Mouse (Mus musculus) limb, embryonic 13.5 days (tissue): Measurements from ENCODE around the gene Galc. TPM values are rescaled to one million over a fixed set of nuclear protein-coding genes. Genes with fewer than 3 reads are reported as not detected.
A peak's percentile ranks its signal among the peaks of the same experiment; 100 is the strongest.

Source experiments
- ATAC-seq: fragments of 200-750 bp; cut with Nextera tagmentation; 2 replicates; pipeline ENCODE4 v1.8.0; 2017; ENCODE audit warnings: low read depth, moderate number of reproducible peaks, moderate TSS enrichment; ENCODE audit not compliant: low FRiP score
- H3K27ac ChIP-seq: fragments of 300-500 bp; sonication (generic); 2 replicates; pipeline ENCODE4 v1.5.1; 2015; ENCODE audit warnings: inconsistent platforms, mild to moderate bottlenecking, moderate library complexity
- H3K27me3 ChIP-seq: fragments of 300-500 bp; sonication (generic); 2 replicates; pipeline ENCODE4 v1.6.1; 2015; ENCODE audit warnings: mild to moderate bottlenecking, inconsistent platforms
- H3K36me3 ChIP-seq: fragments of 300-500 bp; sonication (generic); 2 replicates; pipeline ENCODE4 v1.6.1; 2015; ENCODE audit warnings: inconsistent platforms, mild to moderate bottlenecking, moderate library complexity
- H3K4me1 ChIP-seq: fragments of 300-500 bp; sonication (generic); 2 replicates; pipeline ENCODE4 v1.6.1; 2015; ENCODE audit warnings: inconsistent platforms
- H3K4me2 ChIP-seq: fragments of 300-500 bp; sonication (generic); replicated peaks from 2 replicates; pipeline ENCODE4 v1.6.1; 2015; ENCODE audit warnings: inconsistent platforms, mild to moderate bottlenecking, moderate library complexity
- H3K4me3 ChIP-seq: fragments of 300-500 bp; sonication (generic); 2 replicates; pipeline ENCODE4 v1.5.1; 2015; ENCODE audit warnings: moderate library complexity, mild to moderate bottlenecking, inconsistent platforms
- H3K9ac ChIP-seq: fragments of 300-500 bp; sonication (generic); 2 replicates; pipeline ENCODE4 v1.6.1; 2015; ENCODE audit warnings: mild to moderate bottlenecking, inconsistent platforms
- H3K9me3 ChIP-seq: fragments of 300-500 bp; sonication (generic); 2 replicates; pipeline ENCODE4 v1.6.1; 2016; ENCODE audit warnings: inconsistent platforms
- WGBS: fragments of 180-500 bp; shearing (Covaris S2); methylation state at CpG from one replicate; pipeline ENCODE4 v1.1.7; 2015; 5-methylcytosine and 5-hydroxymethylcytosine counted together
- polyA plus RNA-seq: library from polyadenylated mRNA; unstranded; fragments of >200 nt; fragmentation: Nextera tagmentation; extraction: Ambion mirVana; gene quantifications from 2 replicates; pipeline ENCODE4 v1.2.1, GENCODE M21; 2015

Gene Galc
- polyA plus RNA-seq, 1 experiment from 2014 or later: 8.6 TPM

DNA sequence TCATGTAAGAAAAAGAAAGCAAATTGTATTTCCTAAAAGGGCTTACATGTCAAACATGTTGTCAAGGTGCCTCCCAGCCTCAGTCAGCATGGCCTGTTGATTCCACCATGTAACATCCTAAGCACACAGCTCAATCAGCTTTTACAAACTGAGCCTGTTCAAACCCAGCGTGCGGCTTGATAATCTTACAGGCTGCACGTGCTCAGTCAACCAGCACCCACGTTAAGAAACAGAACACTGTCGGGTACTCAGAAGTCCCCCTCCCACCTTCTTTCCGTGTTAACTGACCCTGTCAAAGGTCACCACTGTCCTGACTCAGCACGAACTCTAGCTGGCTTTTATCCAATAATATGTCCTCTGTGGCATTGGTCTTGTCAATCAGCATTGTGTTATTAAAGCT is 13.2 kb upstream of the Galc start:
- H3K4me3 ChIP-seq: no peak overlapping the region
- no peak overlapping the region for H3K27ac ChIP-seq
- 74% methylated on average over 7 of the region's 7 CpGs for WGBS
- no peak for ATAC-seq
- H3K4me2 ChIP-seq: no peak overlapping the region
- no peak overlapping the region for H3K9ac ChIP-seq
- H3K36me3 ChIP-seq: no peaks in the 10 kb centered on the region
- no peaks in the 10 kb centered on the region for H3K9me3 ChIP-seq
- peaks cover 6% of the 10 kb centered on the region; the same call in 1 of the 2 replicates for H3K4me1 ChIP-seq
- no peaks in the 10 kb centered on the region for H3K27me3 ChIP-seq

GRCm38 (mm10) chr12:98270810-98271566 is 11.7 kb upstream of the Galc start:
- H3K9me3 ChIP-seq: no peaks in the 10 kb centered on the region
- H3K36me3 ChIP-seq: no peaks in the 10 kb centered on the region
- 61% methylated on average over 12 of the region's 12 CpGs for WGBS
- H3K4me1 ChIP-seq: peaks cover 6% of the 10 kb centered on the region; the same call in 1 of the 2 replicates
- H3K9ac ChIP-seq: no peak overlapping the region
- no peak for ATAC-seq
- H3K27ac ChIP-seq: no peak overlapping the region
- H3K27me3 ChIP-seq: no peaks in the 10 kb centered on the region
- no peak overlapping the region for H3K4me2 ChIP-seq
- no peak overlapping the region for H3K4me3 ChIP-seq

DNA sequence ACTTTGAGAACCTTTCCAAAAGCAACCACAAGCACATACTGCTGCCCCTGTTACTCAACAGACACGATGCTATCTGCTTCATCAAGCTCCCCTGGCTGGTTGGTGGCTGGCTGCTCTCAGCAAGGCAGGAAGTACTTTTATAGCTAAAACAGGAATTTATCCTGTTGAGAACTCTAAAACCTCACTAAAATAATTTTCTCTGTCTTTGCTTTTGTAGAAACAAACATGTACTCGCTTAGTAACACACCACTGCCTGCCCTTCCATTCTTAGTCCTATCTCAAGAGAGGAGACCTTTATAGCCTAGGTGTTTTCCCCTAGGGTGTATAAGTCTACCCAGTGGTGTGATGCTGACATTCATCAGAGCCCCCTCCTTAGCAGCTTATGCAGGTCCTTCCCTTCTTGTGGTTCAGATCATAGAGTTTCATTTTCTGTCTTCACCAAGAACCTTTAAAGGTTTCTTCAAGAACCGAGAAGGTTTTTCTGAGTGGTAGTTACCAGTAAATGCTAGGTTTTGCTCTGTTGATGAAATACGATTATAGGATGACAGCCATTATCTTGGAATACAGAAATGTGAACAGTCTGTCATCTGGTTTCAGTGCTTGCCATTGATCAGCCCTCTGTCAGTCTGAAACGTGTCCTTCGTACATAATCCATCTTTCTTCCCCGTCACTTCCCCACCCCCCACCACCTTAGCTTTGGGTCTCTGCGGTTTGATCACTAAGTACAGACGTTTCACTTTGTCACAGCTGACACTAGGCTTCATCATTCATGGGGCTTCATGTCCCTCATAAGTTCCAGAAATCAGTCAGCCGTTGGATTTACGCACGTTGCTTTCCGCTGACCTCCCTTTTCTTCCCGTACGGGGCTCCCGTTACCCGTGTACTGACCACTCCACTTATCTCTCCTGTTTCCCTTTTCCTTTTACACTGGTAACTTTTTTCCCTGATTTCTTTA is 10.8 kb upstream of the Galc start:
- Histone ChIP-seq H3K9ac (no peak overlapping the region), H3K27ac (no peak overlapping the region), H3K4me2 (0 out of 2 replicates have a peak overlapping the region, but pooled peaks have one; percentile 32), H3K36me3 (no peaks in the 10 kb centered on the region), H3K4me3 (no peak overlapping the region; the same call in 1 of the 2 replicates), H3K27me3 (no peaks in the 10 kb centered on the region), H3K4me1 (peaks cover 6% of the 10 kb centered on the region; the same call in 1 of the 2 replicates), H3K9me3 (no peaks in the 10 kb centered on the region)
- WGBS: 55% methylated on average over 17 of the region's 17 CpGs
- no peak for ATAC-seq

GRCm38 (mm10) chr12:98268441-98269369 is 9.4 kb upstream of the Galc start, which contains the start of gene Gpr65:
Gene Gpr65 (plus strand): TSS chr12:98268635.
- Histone ChIP-seq H3K4me2 (no peak within 1 kb of the TSS), H3K9ac (no peak within 1 kb of the TSS), H3K4me3 (no peak within 1 kb of the TSS), H3K27me3 (no peaks in the 10 kb centered on the region), H3K27ac (no peak within 1 kb of the TSS), H3K9me3 (no peaks in the 10 kb centered on the region), H3K4me1 (peaks cover 6% of the 10 kb centered on the region; the same call in 1 of the 2 replicates), H3K36me3 (no peaks in the 10 kb centered on the region)
- WGBS: 87% methylated on average over 13 of the region's 13 CpGs
- no peak for ATAC-seq

DNA sequence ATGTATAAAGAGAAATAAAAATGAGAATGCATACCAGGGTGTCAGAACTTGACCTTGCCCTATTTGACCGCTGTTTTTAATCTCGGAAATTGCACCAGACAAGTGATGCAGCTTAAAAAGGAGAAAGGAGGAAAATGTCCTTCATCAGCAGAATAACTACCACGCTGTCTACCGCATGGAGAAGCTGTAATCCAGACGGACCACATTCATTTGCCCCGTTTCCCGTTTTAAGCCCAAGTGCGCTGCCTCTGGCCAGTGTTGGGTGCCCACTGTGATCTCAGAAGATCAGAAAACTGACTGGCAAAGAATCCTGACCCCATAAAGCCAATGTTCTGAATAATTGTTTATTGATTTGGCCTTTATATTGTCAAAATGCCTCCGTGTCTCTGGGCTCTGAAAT is 6.4 kb upstream of the Galc start:
- no peak for ATAC-seq
- 80% methylated on average over 9 of the region's 9 CpGs for WGBS
- no peak overlapping the region for H3K4me3 ChIP-seq
- no peak overlapping the region for H3K27ac ChIP-seq
- H3K36me3 ChIP-seq: no peaks in the 10 kb centered on the region
- H3K27me3 ChIP-seq: no peaks in the 10 kb centered on the region
- H3K9me3 ChIP-seq: no peaks in the 10 kb centered on the region
- no peak overlapping the region for H3K4me2 ChIP-seq
- H3K9ac ChIP-seq: no peak overlapping the region
- peaks cover 6% of the 10 kb centered on the region; the same call in 1 of the 2 replicates for H3K4me1 ChIP-seq

DNA sequence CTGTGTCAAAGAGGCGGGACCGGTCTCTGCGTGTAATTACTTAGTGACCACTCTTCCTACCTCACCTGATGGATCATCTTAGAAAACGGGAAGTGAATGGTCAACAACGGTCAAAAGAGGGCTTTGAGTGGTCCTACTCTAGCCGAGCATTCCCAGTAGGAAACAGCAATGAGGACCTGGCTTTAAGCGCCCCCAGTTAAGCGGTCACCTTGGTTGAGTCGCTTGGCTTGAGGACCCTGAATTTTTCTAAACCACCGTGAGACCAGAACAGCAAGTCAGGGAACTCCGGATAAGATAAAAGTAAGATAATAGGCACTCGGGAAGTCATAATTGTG is 226 bp upstream of the Galc start:
- Histone ChIP-seq H3K27me3 (no peaks in the 10 kb centered on the region), H3K9ac (peak overlapping the region; percentile 93), H3K9me3 (no peaks in the 10 kb centered on the region), H3K27ac (peak overlapping the region; percentile 91; the same call in 1 of the 2 replicates), H3K36me3 (no peaks in the 10 kb centered on the region), H3K4me2 (peak overlapping the region; percentile 70), H3K4me3 (peak overlapping the region; percentile 78), H3K4me1 (peaks cover 4% of the 10 kb centered on the region; the same call in 1 of the 2 replicates)
- WGBS: 5% methylated on average over 12 of the region's 12 CpGs
- no peak for ATAC-seq

DNA sequence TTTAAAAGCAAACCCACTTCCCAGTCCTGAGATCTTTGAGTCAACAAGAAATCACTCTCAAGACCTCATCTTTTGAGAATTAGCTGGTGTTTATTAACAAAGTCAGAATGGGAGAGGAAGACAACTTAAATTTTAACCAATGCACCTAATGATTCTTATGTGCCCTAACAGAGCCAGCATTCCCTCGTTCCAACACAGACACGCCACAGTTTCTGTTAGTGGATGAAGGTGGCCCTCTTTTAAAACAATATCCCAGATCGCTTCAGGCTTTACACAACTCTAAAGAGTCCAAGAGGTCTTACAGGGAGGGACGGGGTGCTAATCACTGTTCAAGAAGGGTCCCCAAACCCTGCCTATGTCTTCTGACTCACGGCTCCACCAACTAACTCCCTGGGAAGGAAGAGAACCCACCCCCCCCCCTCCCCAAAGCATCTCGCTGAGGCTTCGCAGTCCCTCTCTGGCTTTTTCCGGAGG is 851 bp downstream of the Galc start:
- H3K27ac ChIP-seq: peak overlapping the region; percentile 91
- ATAC-seq: no peak
- peak overlapping the region; percentile 93 for H3K9ac ChIP-seq
- peak overlapping the region; percentile 70 for H3K4me2 ChIP-seq
- 0% methylated on average over 8 of the region's 8 CpGs for WGBS
- no peaks in the 10 kb centered on the region for H3K9me3 ChIP-seq
- H3K27me3 ChIP-seq: no peaks in the 10 kb centered on the region
- H3K36me3 ChIP-seq: peaks cover 4% of the 10 kb centered on the region; the same call in 1 of the 2 replicates
- peak overlapping the region; percentile 78 for H3K4me3 ChIP-seq
- peaks cover 4% of the 10 kb centered on the region; the same call in 1 of the 2 replicates for H3K4me1 ChIP-seq

DNA sequence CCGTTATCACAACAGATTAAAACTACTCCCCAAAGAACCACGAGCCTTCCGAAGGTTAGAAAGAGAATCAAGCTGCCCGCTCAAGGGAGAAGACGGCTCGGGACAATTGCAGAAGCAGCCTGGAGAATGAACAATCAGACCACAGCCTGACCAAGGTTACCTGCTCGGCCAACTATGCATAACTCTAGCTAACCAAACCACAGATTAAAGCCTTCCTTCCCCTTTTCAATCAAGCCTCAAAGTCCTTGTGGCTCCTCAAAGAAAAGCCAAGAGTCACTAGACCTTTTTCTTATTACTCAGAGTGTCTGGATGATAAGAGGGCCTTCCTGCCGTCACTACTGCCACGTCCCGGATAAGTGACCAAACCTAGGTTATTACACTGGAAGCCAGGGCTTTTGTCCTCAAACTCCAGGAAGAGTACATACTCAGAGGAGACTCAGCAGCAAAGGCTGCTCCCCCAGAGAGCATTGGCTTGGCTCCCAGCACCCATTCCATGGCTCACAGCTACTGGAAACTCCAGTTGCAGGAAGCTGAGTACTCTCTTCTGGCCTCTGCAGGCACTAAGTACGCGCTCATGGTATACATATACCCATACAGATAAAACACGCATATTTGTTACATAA is 3.8 kb downstream of the Galc start:
- ATAC-seq: no peak
- H3K36me3 ChIP-seq: peaks cover 7% of the 10 kb centered on the region; the same call in 1 of the 2 replicates
- 88% methylated on average over 13 of the region's 13 CpGs for WGBS
- no peak overlapping the region for H3K4me2 ChIP-seq
- no peak overlapping the region for H3K4me3 ChIP-seq
- no peaks in the 10 kb centered on the region for H3K27me3 ChIP-seq
- H3K4me1 ChIP-seq: peaks cover 4% of the 10 kb centered on the region; the same call in 1 of the 2 replicates
- no peaks in the 10 kb centered on the region for H3K9me3 ChIP-seq
- H3K27ac ChIP-seq: no peak overlapping the region
- H3K9ac ChIP-seq: no peak overlapping the region

DNA sequence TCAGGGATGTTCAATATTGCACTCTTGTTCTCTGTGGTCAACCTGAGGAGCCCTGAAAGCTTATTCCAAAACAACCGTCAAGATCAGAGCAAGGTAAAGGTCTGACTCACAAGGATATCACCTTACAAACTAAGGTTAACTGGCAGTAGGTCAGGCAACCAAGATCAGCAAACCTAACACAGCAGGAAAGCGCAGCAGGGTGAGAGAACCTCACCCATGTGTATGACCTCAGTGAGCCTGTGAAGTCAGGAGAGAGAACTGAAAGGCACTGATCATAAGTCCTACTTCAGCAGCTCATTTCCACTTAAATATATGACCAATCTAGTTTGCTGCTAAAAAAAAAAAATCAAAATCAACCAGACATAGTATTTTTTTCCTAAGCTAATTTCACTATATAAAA is 6.8 kb downstream of the Galc start:
- ATAC-seq: no peak
- Histone ChIP-seq H3K27me3 (no peaks in the 10 kb centered on the region), H3K4me2 (no peak overlapping the region), H3K36me3 (peaks cover 12% of the 10 kb centered on the region; the same call in 1 of the 2 replicates), H3K4me1 (peaks cover 2% of the 10 kb centered on the region; the same call in 1 of the 2 replicates), H3K4me3 (no peak overlapping the region), H3K27ac (no peak overlapping the region), H3K9me3 (no peaks in the 10 kb centered on the region), H3K9ac (no peak overlapping the region)
- WGBS: 61% methylated on average over 2 of the region's 2 CpGs

DNA sequence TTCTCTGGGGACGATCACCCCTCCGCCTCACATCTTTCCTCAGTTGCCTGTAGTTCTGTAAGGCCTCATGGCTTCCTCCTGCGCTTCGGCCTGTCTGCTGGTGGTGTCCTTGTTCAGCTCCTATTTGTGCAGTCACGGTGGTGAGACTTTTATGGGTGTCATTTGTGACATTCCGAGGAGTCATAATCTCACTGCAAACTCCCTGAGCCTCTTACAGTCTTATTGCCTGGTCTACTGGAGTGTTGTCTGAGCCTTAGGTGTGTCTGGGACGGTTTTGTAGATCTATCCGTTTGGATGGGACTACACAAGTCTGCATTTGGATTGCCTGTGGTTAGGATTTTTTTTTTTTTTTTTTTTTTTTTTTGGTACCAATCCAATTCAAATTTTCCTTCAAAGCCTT is 8.9 kb downstream of the Galc start:
- peaks cover 14% of the 10 kb centered on the region; the same call in 1 of the 2 replicates for H3K36me3 ChIP-seq
- H3K9me3 ChIP-seq: no peaks in the 10 kb centered on the region
- WGBS: 74% methylated on average over 8 of the region's 8 CpGs
- H3K9ac ChIP-seq: no peak overlapping the region
- no peak overlapping the region for H3K4me3 ChIP-seq
- no peak for ATAC-seq
- H3K27me3 ChIP-seq: no peaks in the 10 kb centered on the region
- no peak overlapping the region for H3K27ac ChIP-seq
- no peak overlapping the region for H3K4me2 ChIP-seq
- no peaks in the 10 kb centered on the region for H3K4me1 ChIP-seq

DNA sequence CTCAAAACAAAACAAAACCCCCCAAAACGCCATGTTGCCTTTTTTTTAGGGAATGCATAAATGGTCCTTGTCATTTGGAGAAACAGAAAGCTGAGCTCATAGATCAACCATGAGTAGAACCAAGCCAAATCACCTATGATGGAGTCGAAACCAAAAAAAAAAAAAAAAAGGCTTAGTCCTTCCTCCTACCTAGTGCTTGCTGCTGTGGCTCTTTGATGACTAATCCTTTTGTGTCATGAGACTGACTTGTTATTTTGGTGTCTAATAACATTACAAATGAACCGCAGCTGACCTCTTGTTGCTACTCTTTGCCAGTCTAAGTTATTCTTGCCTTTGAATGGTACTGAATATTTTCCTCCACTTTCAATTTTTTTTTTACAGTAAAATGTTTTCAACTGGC is 9.6 kb downstream of the Galc start:
- H3K9ac ChIP-seq: no peak overlapping the region
- H3K27me3 ChIP-seq: no peaks in the 10 kb centered on the region

More for the DNA sequence above, 9.6 kb downstream of the Galc start:
- H3K4me1 ChIP-seq: no peaks in the 10 kb centered on the region
- no peak overlapping the region for H3K4me2 ChIP-seq
- ATAC-seq: no peak
- H3K9me3 ChIP-seq: no peaks in the 10 kb centered on the region
- H3K4me3 ChIP-seq: no peak overlapping the region
- WGBS: 74% methylated on average over 3 of the region's 3 CpGs
- H3K36me3 ChIP-seq: peaks cover 14% of the 10 kb centered on the region; the same call in 1 of the 2 replicates
- H3K27ac ChIP-seq: no peak overlapping the region
